Mouse (Mus musculus): Measurements from ENCODE around the gene Cyp4a12a.
"Not testable (repeated sequence)": the region's sequence is repeated elsewhere in the genome, so short reads cannot be mapped to it uniquely, and the experiment has no call there.

The Cyp4a12a gene

DNA sequence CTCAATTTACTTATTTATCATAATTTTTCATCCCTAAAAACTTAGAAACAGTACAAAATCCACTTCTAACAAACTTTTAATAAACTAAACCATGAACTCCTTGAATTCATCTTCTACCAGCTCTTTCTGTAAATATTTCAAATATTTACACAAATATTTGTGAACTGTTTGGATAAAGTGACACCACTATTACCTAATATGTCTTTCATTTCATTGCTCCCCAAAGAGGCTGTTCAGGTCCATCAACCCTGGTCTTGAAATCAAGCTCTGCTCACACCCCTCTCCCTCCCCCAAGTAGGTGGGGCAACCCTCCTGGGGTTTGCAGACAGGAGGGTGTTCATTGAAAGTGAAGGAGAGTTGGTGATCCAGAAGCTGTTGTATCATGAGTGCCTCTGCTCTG is at the start of gene Cyp4a12a:
Gene Cyp4a12a, plus strand, starts transcription at position 301 of the 400 bp plus-strand sequence.
- CTCF ChIA-PET: not testable (repeated sequence)

DNA sequence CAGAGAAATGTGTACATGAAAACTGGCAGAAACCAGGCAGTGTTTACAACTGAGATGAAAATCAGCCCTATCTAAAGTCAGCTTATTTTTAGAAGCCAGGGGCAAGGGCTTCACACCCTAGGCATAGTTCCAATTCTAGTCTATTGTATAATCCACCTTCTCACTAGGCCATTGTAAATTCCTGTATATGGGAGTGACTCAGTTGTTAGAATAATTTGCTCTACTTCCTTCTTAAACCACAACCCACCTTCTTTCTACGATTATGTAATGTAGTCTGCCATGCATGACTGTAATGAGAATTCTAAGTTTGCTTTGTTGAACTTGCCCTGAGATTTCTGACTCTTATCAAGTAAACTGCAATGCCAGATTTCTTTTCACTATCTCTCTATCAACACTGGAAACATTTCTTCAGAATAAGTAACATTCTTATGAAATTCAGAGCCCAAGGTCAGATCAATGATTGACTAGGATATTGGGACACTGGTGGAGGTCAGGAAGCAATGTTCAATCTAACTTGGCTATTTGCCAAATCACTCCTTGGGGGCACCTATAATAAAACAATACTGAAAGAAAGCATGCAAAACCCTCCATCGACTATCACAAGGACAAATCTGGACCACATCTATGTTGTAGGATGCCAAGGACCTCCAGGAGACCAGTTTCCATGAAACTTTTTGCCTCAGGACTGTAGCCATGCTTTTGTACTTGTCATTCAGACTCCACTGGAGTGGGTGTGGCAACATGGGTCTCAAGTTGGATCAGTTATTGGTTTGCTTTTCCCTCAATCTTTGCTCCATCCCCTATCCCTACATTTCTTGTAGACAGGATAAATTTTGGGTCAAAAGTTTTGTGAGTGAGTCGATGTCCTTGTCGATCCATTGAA is 33.9 kb upstream of the Cyp4a12a start:
- CTCF ChIA-PET: not testable (repeated sequence)

DNA sequence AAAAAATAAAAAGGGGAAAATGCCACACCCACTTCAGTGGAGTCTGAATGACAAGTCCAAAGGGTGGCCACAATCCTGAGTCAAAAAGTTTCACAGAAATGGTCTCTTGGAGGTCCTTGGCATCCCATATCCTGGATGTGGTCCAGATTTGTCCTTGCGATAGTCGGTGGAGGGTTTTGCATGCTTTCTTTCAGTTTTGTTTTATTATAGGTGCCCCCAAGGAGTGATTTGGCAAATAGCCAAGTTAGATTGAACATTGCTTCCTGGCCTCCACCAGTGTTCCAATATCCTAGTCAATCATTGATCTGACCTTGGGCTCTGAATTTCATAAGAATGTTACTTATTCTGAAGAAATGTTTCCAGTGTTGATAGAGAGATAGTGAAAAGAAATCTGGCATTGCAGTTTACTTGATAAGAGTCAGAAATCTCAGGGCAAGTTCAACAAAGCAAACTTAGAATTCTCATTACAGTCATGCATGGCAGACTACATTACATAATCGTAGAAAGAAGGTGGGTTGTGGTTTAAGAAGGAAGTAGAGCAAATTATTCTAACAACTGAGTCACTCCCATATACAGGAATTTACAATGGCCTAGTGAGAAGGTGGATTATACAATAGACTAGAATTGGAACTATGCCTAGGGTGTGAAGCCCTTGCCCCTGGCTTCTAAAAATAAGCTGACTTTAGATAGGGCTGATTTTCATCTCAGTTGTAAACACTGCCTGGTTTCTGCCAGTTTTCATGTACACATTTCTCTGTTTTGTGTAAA is 20.4 kb upstream of the Cyp4a12a start:
- CTCF ChIA-PET: not testable (repeated sequence)

DNA sequence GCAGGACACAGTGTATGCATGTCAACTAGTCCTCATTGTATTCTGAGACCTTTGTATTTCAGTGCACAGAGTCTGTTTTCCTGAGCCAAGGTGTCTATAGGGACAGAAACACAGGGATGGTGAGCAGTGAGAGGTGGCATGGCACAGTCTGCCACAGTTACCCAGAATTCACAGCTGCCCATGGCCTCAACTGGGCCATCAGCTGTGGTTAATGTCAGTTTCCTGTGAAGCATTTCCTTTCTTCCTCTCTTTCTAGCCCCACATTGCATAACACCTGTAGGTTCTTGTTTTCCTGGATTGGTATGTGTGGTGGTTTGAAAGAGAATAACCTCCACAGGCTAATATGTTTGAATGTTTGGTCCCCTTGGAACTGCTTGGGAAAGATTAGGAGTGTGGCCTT is 18.5 kb upstream of the Cyp4a12a start:
- CTCF ChIA-PET: no interaction called here

DNA sequence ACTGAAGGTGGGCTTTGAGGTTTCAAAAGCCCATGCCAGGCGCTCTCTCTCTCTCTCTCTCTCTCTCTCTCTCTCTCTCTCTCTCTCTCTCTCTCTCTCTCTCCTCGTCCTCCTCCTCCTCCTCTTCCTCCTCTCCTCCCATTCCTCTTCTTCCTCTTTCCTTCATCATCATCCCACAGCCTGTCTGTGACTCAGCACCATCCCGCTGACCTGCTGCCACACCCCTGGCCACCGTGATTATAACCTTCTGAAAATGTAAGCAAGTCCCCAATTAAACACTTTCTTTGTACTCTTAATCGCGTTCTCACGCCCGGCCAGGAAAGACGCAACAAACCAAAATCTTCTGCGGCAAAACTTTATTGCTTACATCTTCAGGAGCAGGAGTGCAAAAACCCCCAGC is 18.1 kb upstream of the Cyp4a12a start:
- CTCF ChIA-PET: not testable (repeated sequence)

DNA sequence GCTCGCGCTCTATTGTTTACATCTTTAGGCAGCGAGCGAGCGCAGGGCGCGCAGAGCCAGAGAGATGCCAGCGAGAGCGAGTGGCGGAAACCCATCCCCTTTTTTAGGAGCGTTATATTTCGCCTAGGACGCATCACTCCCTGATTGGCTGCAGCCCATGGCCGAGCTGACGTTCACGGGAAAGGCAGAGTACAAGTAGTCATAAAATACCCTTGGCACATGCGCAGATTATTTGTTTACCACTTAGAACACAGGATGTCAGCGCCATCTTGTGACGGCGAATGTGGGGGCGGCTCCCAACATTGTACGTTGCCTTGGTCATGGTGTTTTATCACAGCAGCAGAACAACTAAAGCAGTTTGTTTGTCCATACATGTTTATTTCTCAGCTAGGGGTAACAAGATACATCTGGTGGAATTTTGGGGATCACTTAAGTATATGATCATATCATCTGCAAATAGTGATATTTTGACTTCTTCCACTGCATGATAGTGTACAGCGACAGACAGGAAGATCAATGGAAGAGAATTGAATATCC is 17.5 kb upstream of the Cyp4a12a start:
- CTCF ChIA-PET: not testable (repeated sequence)

DNA sequence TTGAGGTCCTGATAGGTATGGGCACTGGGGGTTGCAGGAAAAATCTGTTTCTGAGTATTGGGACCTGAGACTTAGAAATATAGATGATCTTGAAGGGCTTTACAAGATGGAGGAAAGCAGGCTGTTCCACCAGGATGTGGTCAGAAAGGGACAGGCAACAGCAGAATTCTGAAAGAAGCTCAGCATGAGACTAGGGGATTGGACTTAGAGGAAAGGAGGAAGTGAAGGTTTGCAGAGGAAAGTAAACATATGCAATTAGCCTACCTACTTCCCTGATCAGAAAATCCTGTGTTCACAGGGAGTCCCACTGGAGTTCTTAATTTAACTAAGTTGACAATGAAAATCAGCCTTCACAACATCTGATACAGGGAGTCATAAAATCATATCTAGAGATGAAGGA is 26.9 kb downstream of the Cyp4a12a start:
- CTCF ChIA-PET: not testable (repeated sequence)

DNA sequence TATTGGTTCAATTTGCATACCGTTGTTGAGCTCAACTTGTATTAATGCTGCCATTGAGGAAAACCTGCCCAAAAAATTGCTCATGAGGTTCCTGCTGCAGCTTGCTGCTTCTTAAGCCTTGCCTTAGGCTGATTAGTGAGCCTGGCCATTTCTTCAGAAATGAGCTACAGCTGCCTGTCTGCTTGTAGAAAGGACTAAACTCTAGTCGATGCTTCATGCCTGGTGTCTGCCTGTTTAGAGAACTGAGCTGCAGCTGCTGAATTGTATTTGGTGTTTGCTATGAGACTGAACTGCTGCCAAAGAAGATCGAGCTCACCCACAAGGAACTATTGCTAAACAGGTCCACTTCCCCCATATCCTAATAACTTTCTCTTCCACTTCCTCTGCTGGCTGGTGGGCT is 66.8 kb downstream of the Cyp4a12a start:
- CTCF ChIA-PET: not testable (repeated sequence)

DNA sequence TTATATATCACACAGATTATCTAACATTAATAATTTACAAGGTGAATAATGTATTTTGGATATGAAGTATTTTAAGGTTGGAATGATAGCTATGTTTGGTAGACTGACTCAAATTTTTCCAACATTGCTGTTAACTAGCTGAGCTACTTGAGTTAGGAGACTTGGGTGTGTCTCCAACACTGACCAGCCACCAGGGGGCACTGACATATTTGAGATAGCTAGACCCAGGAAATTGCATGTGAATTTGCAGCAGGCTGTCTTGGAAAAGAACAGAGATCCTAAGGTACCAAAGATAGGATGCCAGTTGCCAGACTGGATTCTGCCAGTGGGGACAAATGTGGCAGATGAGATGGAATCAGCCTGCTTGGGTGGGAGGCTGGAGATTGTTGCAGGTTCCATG is 69.2 kb downstream of the Cyp4a12a start:
- CTCF ChIA-PET: interaction anchor here (0.6 kb wide), 1 partner anchor 107 kb away, joined by 3 read pairs; no protein-coding TSS in a partner anchor

Data from spleen, embryonic (tissue).